Mouse (Mus musculus) urinary bladder, postnatal 0 days (tissue): Measurements from ENCODE around the gene Arsg. TPM values are rescaled to one million over a fixed set of nuclear protein-coding genes. Genes with fewer than 3 reads are reported as not detected.

Experiments used
- microRNA-seq: library from miRNA; unstranded; fragments of <30 nt; microRNA quantifications from one replicate; pipeline ENCODE4, GENCODE M21; 2016
- polyA plus RNA-seq: library from polyadenylated mRNA; unstranded; fragments of >200 nt; fragmentation: Nextera tagmentation; extraction: Ambion mirVana; gene quantifications from 2 replicates; pipeline ENCODE4 v1.2.1, GENCODE M21; 2015

The Arsg gene
- polyA plus RNA-seq, result 3.6 and 4.2 TPM in 2 replicates

GRCm38 (mm10) chr11:109473171-109474085 lies at the start of gene Arsg, which contains the start of gene Slc16a6:
TSS of gene Arsg (plus strand) at chr11:109473374.
TSS of gene Slc16a6 (minus strand) at chr11:109473598.

GRCm38 (mm10) chr11:109425392-109426271 lies 47.5 kb upstream of the Arsg start, which contains the start of gene Amz2:
TSS of gene Amz2 (plus strand) at chr11:109425946.

GRCm38 (mm10) chr11:109611303-109612149 lies 138.4 kb downstream of the Arsg start, which contains the start of gene Wipi1:
TSS of gene Wipi1 (minus strand) at chr11:109611967.

Small RNAs within 50 kb of the gene (microRNA-seq; reads per million reads assigned to microRNA genes)
- not detected for gene Gm25540

Other genes starting within 250 kb of the Arsg start
- 0.35 and 0.41 TPM in 2 replicates for gene Rgs9, start 175.2 kb upstream of the Arsg start, polyA plus RNA-seq
- gene Gna13, start 110.5 kb upstream of the Arsg start, polyA plus RNA-seq, result 32.1 and 34.4 TPM in 2 replicates
- gene 9930022D16Rik, start 59.5 kb upstream of the Arsg start, polyA plus RNA-seq, result not detected in 2 replicates
- 22.4 and 26.7 TPM in 2 replicates for gene Amz2, start 47.4 kb upstream of the Arsg start, polyA plus RNA-seq
- 5.0 and 6.4 TPM in 2 replicates for gene Slc16a6, start 224 bp downstream of the Arsg start, polyA plus RNA-seq
- gene Wipi1, start 138.6 kb downstream of the Arsg start, polyA plus RNA-seq, result 59.9 and 66.1 TPM in 2 replicates
- 218 and 254 TPM in 2 replicates for gene Prkar1a, start 176.0 kb downstream of the Arsg start, polyA plus RNA-seq
- gene Fam20a, start 248.9 kb downstream of the Arsg start, polyA plus RNA-seq, result 4.2 and 9.1 TPM in 2 replicates